Mouse (Mus musculus) forebrain, embryonic 13.5 days (tissue): ENCODE data around the gene Hist1h1b. TPM values are rescaled to one million over a fixed set of nuclear protein-coding genes. Genes with fewer than 3 reads are reported as not detected.
"Not testable (repeated sequence)": the region's sequence is repeated elsewhere in the genome, so short reads cannot be mapped to it uniquely, and the experiment has no call there.

Experiments
- ATAC-seq: fragments of 200-750 bp; cut with Nextera tagmentation; 2 replicates; pipeline ENCODE4 v1.8.0; 2017
- H3K27ac ChIP-seq: fragments of 300-500 bp; sonication (generic); 2 replicates; pipeline ENCODE4 v1.5.1; 2015; ENCODE audit warnings: inconsistent platforms, mild to moderate bottlenecking, moderate library complexity
- H3K27me3 ChIP-seq: fragments of 300-500 bp; sonication (generic); 2 replicates; pipeline ENCODE4 v1.6.1; 2015; ENCODE audit warnings: mild to moderate bottlenecking, inconsistent platforms
- H3K36me3 ChIP-seq: fragments of 300-500 bp; sonication (generic); 2 replicates; pipeline ENCODE4 v1.6.1; 2015; ENCODE audit warnings: mild to moderate bottlenecking, inconsistent platforms; ENCODE audit not compliant: poor library complexity, severe bottlenecking
- H3K4me1 ChIP-seq: fragments of 300-500 bp; sonication (generic); 2 replicates; pipeline ENCODE4 v1.6.1; 2015; ENCODE audit warnings: inconsistent platforms
- H3K4me2 ChIP-seq: fragments of 300-500 bp; sonication (generic); 2 replicates; pipeline ENCODE4 v1.6.1; 2015; ENCODE audit warnings: inconsistent platforms, mild to moderate bottlenecking, moderate library complexity
- H3K4me3 ChIP-seq: fragments of 300-500 bp; sonication (generic); 2 replicates; pipeline ENCODE4 v1.5.1; 2015; ENCODE audit warnings: mild to moderate bottlenecking, inconsistent platforms
- H3K9ac ChIP-seq: fragments of 300-500 bp; sonication (generic); 2 replicates; pipeline ENCODE4 v1.6.1; 2015; ENCODE audit warnings: mild to moderate bottlenecking, inconsistent platforms
- H3K9me3 ChIP-seq: fragments of 300-500 bp; sonication (generic); replicated peaks from 2 replicates; pipeline ENCODE4 v1.6.1; 2016; ENCODE audit warnings: inconsistent platforms
- WGBS: fragments of 180-500 bp; shearing (Covaris S2); methylation state at CpG from one replicate; pipeline ENCODE4 v1.1.7; 2015; 5-methylcytosine and 5-hydroxymethylcytosine counted together
- polyA plus RNA-seq: library from polyadenylated mRNA; unstranded; fragments of >200 nt; fragmentation: Nextera tagmentation; extraction: Ambion mirVana; gene quantifications from 2 replicates; pipeline ENCODE4 v1.2.1, GENCODE M21; 2015

Hist1h1b gene
- polyA plus RNA-seq, 1 experiment from 2014 or later, result 37.1 TPM

DNA sequence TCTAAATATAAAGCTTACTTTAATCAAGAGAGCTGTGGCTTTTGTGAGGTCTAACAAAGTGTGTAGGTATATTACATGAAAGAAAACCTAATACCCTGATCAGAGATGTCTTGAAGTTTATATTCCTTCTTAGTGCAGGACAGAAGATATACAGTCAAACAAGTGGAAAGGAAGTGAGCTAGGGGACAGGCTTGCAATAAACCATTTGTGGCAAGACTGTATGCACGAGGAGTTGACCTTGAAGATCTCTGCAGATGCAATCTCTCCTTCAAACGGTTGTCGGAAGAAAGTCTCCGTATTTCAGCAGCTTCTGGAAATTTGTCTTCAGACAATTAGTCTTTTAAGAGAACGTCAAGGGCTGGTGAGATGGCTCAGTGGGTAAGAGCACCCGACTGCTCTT lies 9.5 kb upstream of the Hist1h1b start:
- H3K4me2 ChIP-seq, result no peak overlapping the region
- no peak for ATAC-seq
- no peak overlapping the region for H3K4me3 ChIP-seq
- WGBS, result 69% methylated on average over 6 of the region's 6 CpGs
- H3K4me1 ChIP-seq, result peaks cover 33% of the 10 kb centered on the region
- H3K9me3 ChIP-seq, result no peaks in the 10 kb centered on the region
- H3K27me3 ChIP-seq, result no peaks in the 10 kb centered on the region
- H3K27ac ChIP-seq, result no peak overlapping the region
- no peaks in the 10 kb centered on the region for H3K36me3 ChIP-seq
- no peak overlapping the region for H3K9ac ChIP-seq

DNA sequence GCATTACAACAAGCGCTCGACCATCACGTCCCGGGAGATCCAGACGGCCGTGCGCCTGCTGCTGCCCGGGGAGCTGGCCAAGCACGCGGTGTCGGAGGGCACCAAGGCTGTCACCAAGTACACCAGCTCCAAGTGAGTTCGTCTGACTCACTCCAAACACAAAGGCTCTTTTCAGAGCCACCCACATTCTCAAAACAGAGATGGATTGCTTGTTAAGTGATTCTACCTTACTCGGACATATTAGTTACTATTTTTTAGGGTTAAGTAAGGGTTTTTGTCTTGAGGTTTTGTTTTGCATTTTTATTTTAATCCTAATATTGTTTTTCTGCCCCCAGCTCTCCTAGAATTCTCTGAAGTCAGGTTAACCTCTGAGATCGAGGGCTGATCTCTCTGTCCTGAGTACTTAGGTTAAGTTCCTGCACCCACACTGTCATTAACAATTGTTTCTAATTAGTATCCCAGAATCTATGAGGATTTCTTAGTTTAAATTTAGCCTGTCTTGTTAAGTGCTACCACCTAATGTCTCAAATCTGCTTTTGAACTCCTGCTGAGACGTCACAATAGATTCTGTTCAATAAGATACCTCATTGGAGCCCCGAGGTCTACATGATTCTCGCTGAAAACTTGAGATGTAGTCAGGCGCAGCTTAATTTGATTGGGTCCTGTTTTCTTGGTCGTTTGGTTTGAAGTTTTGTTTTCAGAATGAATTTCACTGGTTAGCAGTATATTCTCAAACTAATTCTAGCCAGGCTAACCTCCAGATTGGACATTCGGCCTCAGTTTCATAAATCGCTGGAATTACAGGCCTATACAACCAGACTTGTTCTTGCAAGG lies 7.6 kb upstream of the Hist1h1b start:
- WGBS, result 7% methylated on average over 17 of the region's 21 CpGs
- Histone ChIP-seq H3K27me3 (no peaks in the 10 kb centered on the region), H3K4me1 (peaks cover 43% of the 10 kb centered on the region), H3K27ac (peak overlapping the region; percentile 87), H3K9ac (peak overlapping the region; percentile 48), H3K36me3 (no peaks in the 10 kb centered on the region), H3K9me3 (no peaks in the 10 kb centered on the region), H3K4me3 (peak overlapping the region; percentile 39), H3K4me2 (peak overlapping the region; percentile 62)
- peak; percentile 6; the same call in 1 of the 2 replicates for ATAC-seq

DNA sequence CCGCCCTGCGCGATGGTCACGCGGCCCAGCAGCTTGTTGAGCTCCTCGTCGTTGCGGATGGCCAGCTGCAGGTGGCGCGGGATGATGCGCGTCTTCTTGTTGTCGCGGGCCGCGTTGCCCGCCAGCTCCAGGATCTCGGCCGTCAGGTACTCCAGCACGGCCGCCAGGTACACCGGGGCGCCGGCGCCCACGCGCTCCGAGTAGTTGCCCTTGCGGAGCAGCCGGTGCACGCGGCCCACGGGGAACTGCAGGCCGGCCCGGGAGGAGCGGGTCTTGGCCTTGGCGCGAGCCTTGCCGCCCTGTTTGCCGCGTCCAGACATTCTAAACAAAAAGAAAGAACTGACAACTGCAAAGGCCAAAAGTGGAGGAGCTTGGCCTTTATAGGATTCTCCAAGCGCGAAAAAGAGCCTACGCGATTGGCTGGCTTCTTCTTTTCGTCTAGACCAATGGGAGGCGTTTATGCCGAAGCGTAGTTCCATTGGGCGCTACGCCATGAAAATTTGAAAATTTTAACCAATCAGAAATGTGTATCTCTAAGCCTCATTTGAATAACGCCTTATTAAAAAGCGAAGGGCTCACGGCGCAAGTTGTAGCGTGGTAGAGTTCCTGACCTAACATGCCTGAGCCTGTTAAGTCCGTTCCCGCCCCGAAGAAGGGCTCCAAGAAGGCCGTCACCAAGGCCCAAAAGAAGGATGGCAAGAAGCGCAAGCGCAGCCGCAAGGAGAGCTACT lies 6.6 kb upstream of the Hist1h1b start, which contains the start of the genes Hist1h2an and Hist1h2bp:
TSS of gene Hist1h2an (minus strand) at position 320 of the 731 bp plus-strand sequence.
TSS of gene Hist1h2bp (plus strand) at position 563 of the 731 bp plus-strand sequence.
- H3K9me3 ChIP-seq, H3K27me3 ChIP-seq, H3K36me3 ChIP-seq: not testable (repeated sequence)
- H3K4me2 ChIP-seq, result peak within 1 kb of the TSS; percentile 62
- peak within 1 kb of the TSS; percentile 90 for H3K27ac ChIP-seq
- WGBS, result under 1% methylated on average over 40 of the region's 63 CpGs
- H3K4me3 ChIP-seq, result peak within 1 kb of the TSS; percentile 39
- peak within 1 kb of the TSS; percentile 69 for H3K9ac ChIP-seq
- H3K4me1 ChIP-seq, result peaks cover 50% of the 10 kb centered on the region
- ATAC-seq, result peak; percentile 94

DNA sequence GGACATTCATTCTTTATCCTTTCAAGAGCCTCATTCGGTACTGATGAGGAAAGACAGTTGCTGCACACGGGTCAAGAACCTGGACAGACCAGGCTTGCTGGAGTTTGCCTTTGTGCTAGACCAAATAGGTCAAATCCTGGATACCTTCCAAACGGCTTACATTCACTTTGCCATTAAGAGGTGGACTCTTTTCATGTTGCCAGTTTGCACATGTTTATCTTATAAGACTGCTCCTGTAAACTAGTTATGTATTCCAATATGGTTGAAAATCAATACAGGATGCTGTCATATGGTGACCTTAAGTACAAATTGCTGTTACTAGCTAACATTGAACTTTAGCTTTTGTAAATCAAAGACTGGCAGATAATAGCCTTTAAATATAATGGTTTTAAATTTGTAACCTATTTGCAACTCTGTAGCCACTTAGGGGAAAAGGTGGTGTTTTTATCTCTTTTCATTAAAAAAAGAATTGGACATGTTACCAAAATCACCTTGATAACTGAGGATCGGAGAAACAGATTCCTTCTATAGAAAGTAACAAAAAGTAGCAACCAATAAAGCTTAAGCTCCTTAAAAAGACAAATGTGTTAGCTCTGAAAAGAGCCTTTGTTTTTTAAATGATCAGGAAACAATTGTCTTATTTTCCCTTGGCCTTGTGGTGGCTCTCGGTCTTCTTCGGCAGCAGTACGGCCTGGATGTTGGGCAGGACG lies 5.9 kb upstream of the Hist1h1b start:
- peak overlapping the region; percentile 90 for H3K27ac ChIP-seq
- WGBS, result 3% methylated on average over 8 of the region's 8 CpGs

DNA sequence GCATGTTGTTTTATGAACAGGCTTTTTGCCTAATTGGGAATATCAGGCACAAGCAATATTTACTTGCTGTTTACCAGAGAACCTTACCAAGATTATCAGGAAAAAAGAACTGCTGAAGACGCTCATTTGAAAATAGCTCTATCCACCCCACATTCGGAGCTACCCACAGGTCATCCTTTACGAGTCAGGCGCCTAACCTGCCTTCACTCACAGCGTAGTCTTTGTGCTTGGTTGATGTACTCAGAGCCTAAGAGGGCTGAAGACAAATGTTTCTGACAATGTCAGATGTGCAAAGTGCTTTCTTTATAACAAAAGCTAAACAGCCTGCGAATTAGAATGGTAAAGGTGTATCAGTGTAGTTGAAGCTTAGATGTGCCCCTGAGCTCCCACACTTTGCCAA lies 3.9 kb upstream of the Hist1h1b start:
- Histone ChIP-seq H3K27ac (peak overlapping the region; percentile 83), H3K9ac (peak overlapping the region; percentile 53), H3K27me3 (no peaks in the 10 kb centered on the region), H3K4me1 (peaks cover 59% of the 10 kb centered on the region), H3K9me3 (no peaks in the 10 kb centered on the region), H3K36me3 (no peaks in the 10 kb centered on the region), H3K4me2 (peak overlapping the region; percentile 76), H3K4me3 (0 out of 2 replicates have a peak overlapping the region, but pooled peaks have one; percentile 46)
- no peak for ATAC-seq
- WGBS, result 17% methylated on average over 6 of the region's 6 CpGs

More for the DNA sequence above, 5.9 kb upstream of the Hist1h1b start:
- no peaks in the 10 kb centered on the region for H3K36me3 ChIP-seq
- no peaks in the 10 kb centered on the region for H3K9me3 ChIP-seq
- H3K4me2 ChIP-seq, result peak overlapping the region; percentile 62
- no peaks in the 10 kb centered on the region for H3K27me3 ChIP-seq
- no peak for ATAC-seq
- H3K4me1 ChIP-seq, result peaks cover 51% of the 10 kb centered on the region
- H3K9ac ChIP-seq, result peak overlapping the region; percentile 69
- peak overlapping the region; percentile 39 for H3K4me3 ChIP-seq

DNA sequence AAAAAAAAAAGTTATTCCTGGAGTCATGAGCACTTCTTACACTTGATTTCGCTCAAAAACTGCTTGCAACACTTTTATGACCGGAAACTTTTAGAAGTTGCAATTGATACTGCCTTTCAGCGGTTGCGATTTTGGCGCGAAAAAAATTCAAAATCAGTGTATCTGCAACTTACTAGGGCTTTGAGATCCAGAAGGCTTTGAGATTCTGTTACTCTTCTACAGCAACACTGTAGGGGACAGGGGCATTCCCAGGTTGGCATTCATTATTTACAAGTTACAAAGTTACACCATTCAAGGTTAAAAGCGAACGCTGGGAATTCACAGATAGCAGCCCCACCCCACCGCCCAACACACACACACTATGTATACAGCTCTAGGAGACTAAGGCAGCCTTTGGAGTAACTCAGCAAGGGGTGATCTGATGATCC lies 3.3 kb upstream of the Hist1h1b start:
- Histone ChIP-seq H3K9me3 (no peaks in the 10 kb centered on the region), H3K4me2 (peak overlapping the region; percentile 76), H3K4me3 (peak overlapping the region; percentile 46), H3K9ac (peak overlapping the region; percentile 53), H3K4me1 (peaks cover 58% of the 10 kb centered on the region), H3K27me3 (no peaks in the 10 kb centered on the region), H3K27ac (peak overlapping the region; percentile 83), H3K36me3 (no peaks in the 10 kb centered on the region)
- ATAC-seq, result no peak
- 3% methylated on average over 9 of the region's 9 CpGs for WGBS

DNA sequence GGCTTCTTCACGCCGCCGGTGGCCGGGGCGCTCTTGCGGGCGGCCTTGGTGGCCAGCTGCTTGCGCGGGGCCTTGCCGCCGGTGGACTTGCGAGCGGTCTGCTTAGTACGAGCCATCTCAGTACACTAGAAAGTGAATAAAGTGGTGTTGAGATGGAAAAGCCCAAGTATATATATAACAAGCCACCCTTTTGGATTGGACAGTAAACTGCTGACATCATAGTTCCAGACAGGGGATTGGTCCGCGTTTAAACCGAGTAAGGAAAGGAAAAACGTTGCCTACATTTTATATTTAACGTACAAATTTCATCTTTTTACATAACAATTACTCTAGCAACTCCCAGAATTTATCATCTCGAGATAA lies 2.8 kb upstream of the Hist1h1b start, which contains the start of gene Hist1h3i:
TSS of gene Hist1h3i (minus strand) at position 116 of the 363 bp plus-strand sequence.
- peaks cover 58% of the 10 kb centered on the region for H3K4me1 ChIP-seq
- peak; percentile 84 for ATAC-seq
- WGBS, result 1% methylated on average over 19 of the region's 20 CpGs
- no peaks in the 10 kb centered on the region for H3K27me3 ChIP-seq
- no peaks in the 10 kb centered on the region for H3K9me3 ChIP-seq
- H3K36me3 ChIP-seq, result no peaks in the 10 kb centered on the region
- H3K27ac ChIP-seq, result peak within 1 kb of the TSS; percentile 93
- peak within 1 kb of the TSS; percentile 76 for H3K4me2 ChIP-seq
- H3K9ac ChIP-seq, result peak within 1 kb of the TSS; percentile 79
- H3K4me3 ChIP-seq, result peak within 1 kb of the TSS; percentile 46

DNA sequence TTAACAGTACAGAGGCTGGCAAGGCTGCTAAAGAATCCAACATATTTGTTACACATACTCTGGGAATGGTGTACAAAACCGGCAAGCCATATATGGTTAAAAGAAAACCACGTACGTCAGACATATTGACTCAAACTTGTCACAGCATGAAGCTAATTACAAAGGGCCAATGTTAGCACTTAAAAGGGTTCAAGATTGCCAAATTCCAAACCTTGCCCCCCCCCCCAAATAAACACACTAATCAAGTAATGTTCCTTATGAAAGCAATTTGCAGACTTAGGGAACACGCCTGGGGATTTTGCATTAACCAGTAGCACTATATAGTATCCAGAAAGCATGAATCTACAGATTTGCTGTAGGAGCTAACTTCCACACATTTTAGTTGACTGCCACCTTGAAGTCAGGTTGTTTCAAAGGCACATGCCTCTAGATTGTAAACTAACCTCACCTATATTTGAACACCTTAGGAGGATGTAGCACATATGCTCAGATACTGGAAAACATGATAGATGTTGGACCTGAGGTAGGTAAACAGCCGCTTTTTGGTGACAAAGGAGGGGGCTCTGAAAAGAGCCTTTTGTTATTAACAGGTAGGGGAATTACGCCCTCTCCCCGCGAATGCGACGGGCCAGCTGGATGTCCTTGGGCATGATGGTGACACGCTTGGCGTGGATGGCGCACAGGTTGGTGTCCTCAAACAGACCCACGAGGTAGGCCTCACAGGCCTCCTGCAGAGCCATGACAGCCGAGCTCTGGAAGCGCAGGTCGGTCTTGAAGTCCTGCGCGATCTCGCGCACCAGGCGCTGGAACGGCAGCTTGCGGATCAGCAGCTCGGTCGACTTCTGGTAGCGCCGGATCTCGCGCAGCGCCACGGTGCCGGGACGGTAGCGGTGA lies 2.2 kb upstream of the Hist1h1b start:
- not testable (repeated sequence) for H3K27me3 ChIP-seq, H3K36me3 ChIP-seq, ATAC-seq, H3K9me3 ChIP-seq
- H3K27ac ChIP-seq, result peak overlapping the region; percentile 93
- peak overlapping the region; percentile 46 for H3K4me3 ChIP-seq
- under 1% methylated on average over 21 of the region's 35 CpGs for WGBS
- H3K9ac ChIP-seq, result peak overlapping the region; percentile 79
- peak overlapping the region; percentile 76 for H3K4me2 ChIP-seq
- H3K4me1 ChIP-seq, result peaks cover 57% of the 10 kb centered on the region

DNA sequence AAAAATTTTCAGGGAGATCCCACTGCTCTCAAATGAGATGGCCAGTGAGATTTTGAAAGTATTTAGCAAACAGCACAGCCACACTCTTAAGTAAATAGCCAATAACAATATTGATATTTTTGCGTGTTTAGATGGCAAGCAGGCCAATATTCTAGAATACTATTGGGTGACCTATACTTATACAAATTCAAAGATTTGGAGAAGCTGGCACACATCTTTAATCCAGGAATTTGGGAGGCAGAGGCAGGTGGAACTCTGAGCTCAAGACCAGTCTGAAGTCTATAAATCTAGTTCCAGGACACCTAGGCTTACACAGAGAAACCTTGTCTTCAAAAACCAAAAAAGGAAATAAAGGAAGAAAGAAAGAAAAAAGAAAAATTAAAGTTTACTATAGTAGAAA lies 1.2 kb upstream of the Hist1h1b start:
- Histone ChIP-seq H3K4me2 (no peak overlapping the region), H3K36me3 (no peaks in the 10 kb centered on the region), H3K27me3 (no peaks in the 10 kb centered on the region), H3K9me3 (no peaks in the 10 kb centered on the region), H3K27ac (no peak overlapping the region), H3K4me1 (peaks cover 57% of the 10 kb centered on the region), H3K9ac (no peak overlapping the region), H3K4me3 (no peak overlapping the region)
- WGBS, result 93% methylated on average over 1 of the region's 1 CpGs
- ATAC-seq, result no peak

DNA sequence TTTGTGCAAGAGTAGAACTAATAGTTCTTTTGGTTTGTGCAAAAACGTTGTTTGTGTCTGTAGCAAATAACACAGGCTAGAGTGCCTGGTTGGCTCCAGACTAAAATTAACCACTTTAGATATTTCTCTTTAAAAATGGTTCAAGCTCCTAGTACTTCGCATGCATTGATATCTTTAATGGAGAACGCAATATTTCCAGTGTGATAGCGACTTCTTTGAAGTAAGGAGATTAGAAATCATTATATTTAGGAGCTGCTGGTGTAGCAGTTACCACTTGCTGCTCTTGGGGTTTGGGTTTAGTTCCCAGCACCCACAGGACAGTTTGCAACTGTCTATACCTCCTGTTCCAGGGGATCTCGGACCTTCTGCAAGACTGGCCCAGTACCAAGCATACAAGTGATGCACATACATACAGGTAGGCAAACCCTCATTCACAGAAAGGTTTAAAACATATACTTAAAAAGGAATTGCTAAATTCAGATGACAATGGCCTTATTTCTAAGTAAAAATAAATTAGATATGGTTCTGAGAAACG lies 663 bp upstream of the Hist1h1b start:
- H3K27me3 ChIP-seq, result no peaks in the 10 kb centered on the region
- H3K36me3 ChIP-seq, result no peaks in the 10 kb centered on the region
- peak overlapping the region; percentile 92; the same call in 1 of the 2 replicates for H3K9ac ChIP-seq
- H3K4me2 ChIP-seq, result peak overlapping the region; percentile 91
- no peaks in the 10 kb centered on the region for H3K9me3 ChIP-seq
- ATAC-seq, result no peak
- H3K27ac ChIP-seq, result peak overlapping the region; percentile 97
- peaks cover 52% of the 10 kb centered on the region for H3K4me1 ChIP-seq
- peak overlapping the region; percentile 53 for H3K4me3 ChIP-seq
- WGBS, result 51% methylated on average over 6 of the region's 6 CpGs
